Mouse (Mus musculus) intestine, embryonic 16.5 days (tissue): ENCODE measurements around the gene Gpnmb. TPM values are rescaled to one million over a fixed set of nuclear protein-coding genes. Genes with fewer than 3 reads are reported as not detected.
A peak's percentile ranks its signal among the peaks of the same experiment; 100 is the strongest.

Experiments used
- ATAC-seq: fragments of 200-750 bp; cut with Nextera tagmentation; 2 replicates; pipeline ENCODE4 v1.8.0; 2017; ENCODE audit warnings: moderate TSS enrichment, moderate library complexity
- H3K27ac ChIP-seq: fragments of 300-500 bp; sonication (generic); 2 replicates; pipeline ENCODE4 v1.5.1; 2014; ENCODE audit warnings: mild to moderate bottlenecking, low read length
- H3K27me3 ChIP-seq: fragments of 300-500 bp; sonication (generic); replicated peaks from 2 replicates; pipeline ENCODE4 v1.6.1; 2014; ENCODE audit warnings: low read length, control low read depth, mixed read lengths; ENCODE audit not compliant: control insufficient read depth, insufficient read depth
- H3K36me3 ChIP-seq: fragments of 300-500 bp; sonication (generic); 2 replicates; pipeline ENCODE4 v1.6.1; 2014; ENCODE audit warnings: low read length, control low read depth; ENCODE audit not compliant: control insufficient read depth, insufficient read depth
- H3K4me1 ChIP-seq: fragments of 300-500 bp; sonication (generic); 2 replicates; pipeline ENCODE4 v1.6.1; 2014; ENCODE audit warnings: low read length, control low read depth, mixed read lengths; ENCODE audit not compliant: control insufficient read depth, insufficient read depth
- H3K4me2 ChIP-seq: fragments of 300-500 bp; sonication (generic); 2 replicates; pipeline ENCODE4 v1.6.1; 2014; ENCODE audit warnings: low read depth, low read length, control low read depth
- H3K4me3 ChIP-seq: fragments of 300-500 bp; sonication (generic); 2 replicates; pipeline ENCODE4 v1.5.1; 2014; ENCODE audit warnings: mild to moderate bottlenecking, low read length
- H3K9ac ChIP-seq: fragments of 300-500 bp; sonication (generic); 2 replicates; pipeline ENCODE4 v1.6.1; 2014; ENCODE audit warnings: low read depth, low read length
- H3K9me3 ChIP-seq: fragments of 300-500 bp; sonication (generic); 2 replicates; pipeline ENCODE4 v1.6.1; 2016; ENCODE audit warnings: low read length, control low read depth; ENCODE audit not compliant: control insufficient read depth
- WGBS: fragments of 180-500 bp; shearing (Covaris S2); extraction: QIAGEN DNeasy Blood & Tissue Kit; methylation state at CpG from one replicate; pipeline ENCODE4 v1.1.7; 2014; 5-methylcytosine and 5-hydroxymethylcytosine counted together
- polyA plus RNA-seq: library from polyadenylated mRNA; unstranded; fragments of >200 nt; fragmentation: Nextera tagmentation; extraction: Ambion mirVana; gene quantifications from 2 replicates; pipeline ENCODE4 v1.2.1, GENCODE M21; 2015

The Gpnmb gene
- polyA plus RNA-seq, 1 experiment from 2014 or later = 0.15 TPM

GRCm38 (mm10) chr6:49120370-49120769 lies 84.0 kb downstream of the Gpnmb start:
- H3K27me3 ChIP-seq = no peaks in the 10 kb centered on the region
- WGBS = 82% methylated on average over 3 of the region's 3 CpGs
- peak; percentile 52; the same call in 1 of the 2 replicates for ATAC-seq
- H3K9me3 ChIP-seq = no peaks in the 10 kb centered on the region
- peaks cover 10% of the 10 kb centered on the region; the same call in 1 of the 2 replicates for H3K4me1 ChIP-seq
- no peak overlapping the region for H3K4me2 ChIP-seq
- no peak overlapping the region for H3K4me3 ChIP-seq
- H3K36me3 ChIP-seq = peaks cover 10% of the 10 kb centered on the region; the same call in 1 of the 2 replicates
- H3K27ac ChIP-seq = 0 out of 2 replicates have a peak overlapping the region, but pooled peaks have one; percentile 1
- no peak overlapping the region for H3K9ac ChIP-seq

Other genes with a start within 250 kb of the Gpnmb start
- gene Tmem176a, start 195.6 kb upstream of the Gpnmb start, polyA plus RNA-seq = 183 TPM in 2 replicates
- gene Tmem176b, start 195.1 kb upstream of the Gpnmb start, polyA plus RNA-seq = 403 and 414 TPM in 2 replicates
- gene Aoc1, start 163.7 kb upstream of the Gpnmb start, polyA plus RNA-seq = 51.9 and 71.5 TPM in 2 replicates
- not detected in 2 replicates for gene 1600015I10Rik, start 106.7 kb upstream of the Gpnmb start, polyA plus RNA-seq
- not detected in 2 replicates for gene Doxl2, start 61.6 kb upstream of the Gpnmb start, polyA plus RNA-seq
- not detected in 2 replicates for gene Svs1, start 49.7 kb upstream of the Gpnmb start, polyA plus RNA-seq
- gene Malsu1, start 37.2 kb downstream of the Gpnmb start, polyA plus RNA-seq = 69.1 and 74.4 TPM in 2 replicates
- gene Igf2bp3, start 178.4 kb downstream of the Gpnmb start, polyA plus RNA-seq = 78.7 and 81.9 TPM in 2 replicates
- 68.7 and 71.3 TPM in 2 replicates for gene Tra2a, start 227.5 kb downstream of the Gpnmb start, polyA plus RNA-seq